Mouse (Mus musculus): Measurements from ENCODE around the gene Syce1. TPM values are rescaled to one million over a fixed set of nuclear protein-coding genes. Genes with fewer than 3 reads are reported as not detected.

Syce1 gene
- polyA plus RNA-seq, 1 experiment from 2014 or later: 0.16 TPM

- no peak for ATAC-seq (ENCODE audit: low FRiP score, low TSS enrichment)
- no peak overlapping the region for H3K4me3 ChIP-seq (ENCODE audit: low read depth, low read length)
- no peak overlapping the region for H3K27ac ChIP-seq (replicated peaks)
- no peak for DNase-seq (ENCODE audit: low spot score)
- no peak overlapping the region for H3K9ac ChIP-seq (ENCODE audit: low read length)
- no peaks in the 10 kb centered on the region for H3K9me3 ChIP-seq (ENCODE audit: control insufficient read depth, low read length)
- no peaks in the 10 kb centered on the region for H3K36me3 ChIP-seq (ENCODE audit: control insufficient read depth, insufficient read depth, low read length)
- no peaks in the 10 kb centered on the region for H3K27me3 ChIP-seq (ENCODE audit: control insufficient read depth, insufficient read depth, low read length)
- H3K4me1 ChIP-seq (replicated peaks; ENCODE audit: control insufficient read depth, insufficient read depth): no peaks in the 10 kb centered on the region
- WGBS: 45% methylated on average over 6 of the region's 6 CpGs
- H3K4me2 ChIP-seq (replicated peaks; ENCODE audit: low read depth): no peak overlapping the region
- no peak for TF ChIP-seq CTCF (IDR thresholded peaks at IDR 0.05; ENCODE audit: low read depth)
- no peak for TF ChIP-seq EP300 (optimal IDR thresholded peaks at IDR 0.05)
Measured at GRCm38 (mm10) chr7:140831447-140831846, 43.8 kb upstream of the Syce1 start.

DNA sequence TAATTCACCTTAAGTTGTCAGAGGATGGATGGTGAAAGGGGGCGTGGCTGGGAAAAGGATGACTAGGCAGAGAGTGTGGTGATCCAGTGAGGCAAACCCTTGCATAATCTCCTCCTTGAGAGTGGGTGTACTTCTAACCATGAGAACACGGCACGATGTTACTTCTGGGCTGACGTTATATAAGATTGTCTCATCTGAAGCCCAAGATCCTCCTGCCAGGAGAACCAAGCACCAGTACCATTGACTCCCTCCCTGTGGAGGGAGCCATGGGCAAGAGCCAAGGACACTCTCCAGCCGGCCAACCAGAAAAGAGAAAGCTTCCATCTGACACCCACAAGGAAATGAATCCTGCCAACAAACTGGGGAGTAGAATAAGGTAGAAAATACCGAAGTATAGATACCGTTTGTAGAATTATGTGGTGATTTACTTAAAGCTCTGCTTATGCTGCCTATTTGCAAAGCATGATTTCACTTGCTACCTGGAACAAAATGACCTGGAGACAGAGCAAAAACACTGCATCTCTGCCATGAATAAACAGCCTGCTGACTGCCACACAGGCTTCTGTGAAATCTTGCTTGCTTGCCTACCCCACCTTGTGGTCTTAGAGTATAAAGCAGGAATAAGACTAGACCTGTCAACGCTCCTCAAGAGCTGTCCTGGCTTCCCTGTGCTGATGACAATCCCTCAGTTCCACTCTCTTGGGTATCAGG is 40.7 kb upstream of the Syce1 start:
- no peak overlapping the region for H3K4me3 ChIP-seq (ENCODE audit: low read depth, low read length)
- H3K27ac ChIP-seq (replicated peaks): no peak overlapping the region
- TF ChIP-seq CTCF (IDR thresholded peaks at IDR 0.05; ENCODE audit: low read depth) (peak; percentile 76), EP300 (optimal IDR thresholded peaks at IDR 0.05) (no peak)
- WGBS: 21% methylated on average over 8 of the region's 8 CpGs
- no peak overlapping the region for H3K4me2 ChIP-seq (replicated peaks; ENCODE audit: low read depth)
- H3K27me3 ChIP-seq (ENCODE audit: control insufficient read depth, insufficient read depth, low read length): no peaks in the 10 kb centered on the region
- no peaks in the 10 kb centered on the region for H3K36me3 ChIP-seq (ENCODE audit: control insufficient read depth, insufficient read depth, low read length)
- peak; percentile 67 for ATAC-seq (ENCODE audit: low FRiP score, low TSS enrichment)
- no peak for DNase-seq (ENCODE audit: low spot score)
- no peaks in the 10 kb centered on the region for H3K9me3 ChIP-seq (ENCODE audit: control insufficient read depth, low read length)
- H3K4me1 ChIP-seq (replicated peaks; ENCODE audit: control insufficient read depth, insufficient read depth): no peaks in the 10 kb centered on the region
- H3K9ac ChIP-seq (ENCODE audit: low read length): no peak overlapping the region

DNA sequence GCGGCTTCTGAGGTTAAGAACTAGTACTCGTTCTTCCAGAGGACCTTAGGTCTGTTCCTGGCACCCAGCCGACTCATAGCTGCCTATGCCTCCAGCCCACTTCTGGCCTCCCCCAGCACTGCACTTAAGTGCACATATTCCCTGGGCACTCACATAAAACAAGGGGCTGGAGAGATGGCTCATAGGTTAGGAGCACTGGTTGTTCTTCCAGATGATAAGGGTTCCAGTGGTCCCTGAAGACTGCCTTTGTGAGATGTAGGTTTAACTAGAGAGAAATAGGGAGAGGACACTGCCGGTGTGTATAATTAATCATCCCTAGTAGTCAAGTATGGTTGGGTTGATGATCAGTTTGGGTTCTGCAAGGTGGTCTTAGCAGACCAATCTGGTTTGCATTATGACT is 35.1 kb upstream of the Syce1 start:
- no peak for ATAC-seq (ENCODE audit: low FRiP score, low TSS enrichment)
- no peaks in the 10 kb centered on the region for H3K9me3 ChIP-seq (ENCODE audit: control insufficient read depth, low read length)
- H3K36me3 ChIP-seq (ENCODE audit: control insufficient read depth, insufficient read depth, low read length): no peaks in the 10 kb centered on the region
- H3K27ac ChIP-seq (replicated peaks): no peak overlapping the region
- H3K9ac ChIP-seq (ENCODE audit: low read length): no peak overlapping the region
- H3K4me2 ChIP-seq (replicated peaks; ENCODE audit: low read depth): no peak overlapping the region
- 88% methylated on average over 4 of the region's 4 CpGs for WGBS
- no peak for DNase-seq (ENCODE audit: low spot score)
- TF ChIP-seq CTCF (IDR thresholded peaks at IDR 0.05; ENCODE audit: low read depth): no peak
- TF ChIP-seq EP300 (optimal IDR thresholded peaks at IDR 0.05): no peak
- no peak overlapping the region for H3K4me3 ChIP-seq (ENCODE audit: low read depth, low read length)
- no peaks in the 10 kb centered on the region for H3K27me3 ChIP-seq (ENCODE audit: control insufficient read depth, insufficient read depth, low read length)
- no peaks in the 10 kb centered on the region for H3K4me1 ChIP-seq (replicated peaks; ENCODE audit: control insufficient read depth, insufficient read depth)

- Histone ChIP-seq H3K4me1 (replicated peaks; ENCODE audit: control insufficient read depth, insufficient read depth) (no peaks in the 10 kb centered on the region), H3K9ac (ENCODE audit: low read length) (peak within 1 kb of the TSS; percentile 48; the same call in 1 of the 2 replicates), H3K4me3 (ENCODE audit: low read depth, low read length) (peak within 1 kb of the TSS; percentile 36), H3K36me3 (ENCODE audit: control insufficient read depth, insufficient read depth, low read length) (no peaks in the 10 kb centered on the region), H3K9me3 (ENCODE audit: control insufficient read depth, low read length) (no peaks in the 10 kb centered on the region), H3K27ac (replicated peaks) (no peak within 1 kb of the TSS), H3K27me3 (ENCODE audit: control insufficient read depth, insufficient read depth, low read length) (no peaks in the 10 kb centered on the region), H3K4me2 (replicated peaks; ENCODE audit: low read depth) (peak within 1 kb of the TSS; percentile 63)
- no peak for TF ChIP-seq EP300 (optimal IDR thresholded peaks at IDR 0.05)
- TF ChIP-seq CTCF (IDR thresholded peaks at IDR 0.05; ENCODE audit: low read depth): no peak
- peak; percentile 67 for ATAC-seq (ENCODE audit: low FRiP score, low TSS enrichment)
- peak; percentile 46 for DNase-seq (ENCODE audit: low spot score)
- WGBS: 2% methylated on average over 21 of the region's 21 CpGs
Measured at GRCm38 (mm10) chr7:140821653-140822329, 34.1 kb upstream of the Syce1 start, which contains the start of gene Zfp941. Zfp941 (minus strand) TSS chr7:140822178.

- Histone ChIP-seq H3K27me3 (ENCODE audit: control insufficient read depth, insufficient read depth, low read length) (no peaks in the 10 kb centered on the region), H3K4me3 (ENCODE audit: low read depth, low read length) (peak overlapping the region; percentile 36; the same call in 1 of the 2 replicates), H3K9me3 (ENCODE audit: control insufficient read depth, low read length) (no peaks in the 10 kb centered on the region), H3K4me2 (replicated peaks; ENCODE audit: low read depth) (peak overlapping the region; percentile 63), H3K27ac (replicated peaks) (no peak overlapping the region), H3K36me3 (ENCODE audit: control insufficient read depth, insufficient read depth, low read length) (no peaks in the 10 kb centered on the region), H3K4me1 (replicated peaks; ENCODE audit: control insufficient read depth, insufficient read depth) (no peaks in the 10 kb centered on the region), H3K9ac (ENCODE audit: low read length) (no peak overlapping the region)
- 51% methylated on average over 5 of the region's 5 CpGs for WGBS
- TF ChIP-seq EP300 (optimal IDR thresholded peaks at IDR 0.05) (no peak), CTCF (IDR thresholded peaks at IDR 0.05; ENCODE audit: low read depth) (no peak)
- no peak for DNase-seq (ENCODE audit: low spot score)
- ATAC-seq (ENCODE audit: low FRiP score, low TSS enrichment): no peak
Measured at GRCm38 (mm10) chr7:140821305-140821652, 33.6 kb upstream of the Syce1 start.

GRCm38 (mm10) chr7:140820173-140820572 is 32.5 kb upstream of the Syce1 start:
- Histone ChIP-seq H3K9me3 (ENCODE audit: control insufficient read depth, low read length) (no peaks in the 10 kb centered on the region), H3K4me3 (ENCODE audit: low read depth, low read length) (no peak overlapping the region), H3K4me2 (replicated peaks; ENCODE audit: low read depth) (no peak overlapping the region), H3K4me1 (replicated peaks; ENCODE audit: control insufficient read depth, insufficient read depth) (no peaks in the 10 kb centered on the region), H3K36me3 (ENCODE audit: control insufficient read depth, insufficient read depth, low read length) (no peaks in the 10 kb centered on the region), H3K27me3 (ENCODE audit: control insufficient read depth, insufficient read depth, low read length) (no peaks in the 10 kb centered on the region), H3K9ac (ENCODE audit: low read length) (no peak overlapping the region), H3K27ac (replicated peaks) (no peak overlapping the region)
- ATAC-seq (ENCODE audit: low FRiP score, low TSS enrichment): no peak
- DNase-seq (ENCODE audit: low spot score): no peak
- TF ChIP-seq EP300 (optimal IDR thresholded peaks at IDR 0.05) (no peak), CTCF (IDR thresholded peaks at IDR 0.05; ENCODE audit: low read depth) (no peak)
- WGBS: 53% methylated on average over 4 of the region's 4 CpGs
